Comparison of ENCODE assay signal across 21 mouse cellular contexts in genomic region chr2:150691481-150692170, GRCm38 (mm10). TPM values are rescaled to one million over a fixed set of nuclear protein-coding genes. Genes with fewer than 3 reads are reported as not detected.
"Had no signal": no experiment of that assay in that cellular context is flagged by ENCODE, and none has a peak within 500 bp of the region (broad histone marks: within the 10 kb centered on the region; RNA-seq: fewer than 3 reads in every experiment).

No protein-coding gene starts in this region.

- DNase-seq: gastrocnemius, postnatal 14 days; gastrocnemius, postnatal 36 days; heart, adult 2 months; heart, postnatal 14 days; heart, postnatal 36 days; kidney, adult 11 months; kidney, adult 2 months; kidney, adult 9 months; kidney, postnatal 14 days; kidney, postnatal 36 days; layer of hippocampus, adult 9-11 months; layer of hippocampus, postnatal 36 days had no signal

RNA-seq across cellular contexts. Expression of gene Vsx1, which starts 2.5 kb away (rescaled TPM):
- total RNA-seq: gastrocnemius, adult 18-20 months; gastrocnemius, adult 8-10 months; gastrocnemius, postnatal 14 days; gastrocnemius, postnatal 36 days; heart, postnatal 14 days; heart, postnatal 36 days; hematopoietic stem cell, adult 5-6 weeks; layer of hippocampus, adult 18-20 months; layer of hippocampus, adult 8-10 months; left cerebral cortex, adult 18-20 months; left cerebral cortex, adult 8-10 months; left cerebral cortex, postnatal 14 days; liver, adult 2 months had no signal
